Mouse (Mus musculus) hindbrain, embryonic 14.5 days (tissue): ENCODE results near the gene Gmds. TPM values are rescaled to one million over a fixed set of nuclear protein-coding genes. Genes with fewer than 3 reads are reported as not detected.
A peak's percentile ranks its signal among the peaks of the same experiment; 100 is the strongest.

Source experiments
- ATAC-seq: fragments of 200-750 bp; cut with Nextera tagmentation; 2 replicates; pipeline ENCODE4 v1.8.0; 2017; ENCODE audit warnings: moderate number of reproducible peaks, mild to moderate bottlenecking, moderate TSS enrichment, moderate library complexity; ENCODE audit not compliant: low FRiP score
- DNase-seq: peaks from one replicate; pipeline ENCODE4 v3.0.0-alpha.2; 2015; ENCODE audit warnings: low spot score
- H3K27ac ChIP-seq: fragments of 300-500 bp; sonication (generic); 2 replicates; pipeline ENCODE4 v1.5.1; 2014; ENCODE audit warnings: mild to moderate bottlenecking, moderate library complexity
- H3K27me3 ChIP-seq: fragments of 300-500 bp; sonication (generic); 2 replicates; pipeline ENCODE4 v1.6.1; 2014; ENCODE audit warnings: mild to moderate bottlenecking, low read length, mixed read lengths; ENCODE audit not compliant: control insufficient read depth, insufficient read depth
- H3K36me3 ChIP-seq: fragments of 300-500 bp; sonication (generic); replicated peaks from 2 replicates; pipeline ENCODE4 v1.6.1; 2014; ENCODE audit not compliant: control insufficient read depth, insufficient read depth
- H3K4me1 ChIP-seq: fragments of 300-500 bp; sonication (generic); replicated peaks from 2 replicates; pipeline ENCODE4 v1.6.1; 2014; ENCODE audit warnings: antibody characterized with exemption, low read length, mixed read lengths; ENCODE audit not compliant: control insufficient read depth, insufficient read depth
- H3K4me2 ChIP-seq: fragments of 300-500 bp; sonication (generic); replicated peaks from 2 replicates; pipeline ENCODE4 v1.6.1; 2014; ENCODE audit warnings: mild to moderate bottlenecking, moderate library complexity
- H3K4me3 ChIP-seq: fragments of 300-500 bp; sonication (generic); replicated peaks from 2 replicates; pipeline ENCODE4 v1.5.1; 2014; ENCODE audit warnings: mild to moderate bottlenecking, low read length
- H3K9ac ChIP-seq: fragments of 300-500 bp; sonication (generic); 2 replicates; pipeline ENCODE4 v1.6.1; 2014
- H3K9me3 ChIP-seq: fragments of 300-500 bp; sonication (generic); 2 replicates; pipeline ENCODE4 v1.6.1; 2016; ENCODE audit warnings: low read length; ENCODE audit not compliant: control insufficient read depth
- WGBS: fragments of 180-500 bp; shearing (Covaris S2); extraction: QIAGEN DNeasy Blood & Tissue Kit; methylation state at CpG from one replicate; pipeline ENCODE4 v1.1.7; 2014; 5-methylcytosine and 5-hydroxymethylcytosine counted together
- polyA plus RNA-seq: library from polyadenylated mRNA; unstranded; fragments of >200 nt; fragmentation: Nextera tagmentation; extraction: Ambion mirVana; gene quantifications from 2 replicates; pipeline ENCODE4 v1.2.1, GENCODE M21; 2014

The Gmds gene
- polyA plus RNA-seq, 1 experiment from 2014 or later = 39.8 TPM

- Histone ChIP-seq H3K4me2 (peak overlapping the region; percentile 71), H3K9me3 (no peaks in the 10 kb centered on the region), H3K27me3 (peaks cover 93% of the 10 kb centered on the region), H3K4me3 (peak overlapping the region; percentile 38), H3K36me3 (no peaks in the 10 kb centered on the region), H3K9ac (peak overlapping the region; percentile 60), H3K4me1 (peaks cover 14% of the 10 kb centered on the region; the same call in 1 of the 2 replicates), H3K27ac (peak overlapping the region; percentile 78)
- ATAC-seq (peak; percentile 43; the same call in 1 of the 2 replicates), DNase-seq (no peak)
- under 1% methylated on average over 95 of the region's 101 CpGs for WGBS
These were observed 531.4 kb downstream of the Gmds start for GRCm38 (mm10) chr13:31806890-31807735.

GRCm38 (mm10) chr13:31806428-31806832 is 532.1 kb downstream of the Gmds start, which contains the start of gene Foxc1:
TSS of gene Foxc1 (plus strand) at chr13:31806633.
- Histone ChIP-seq H3K4me2 (peak within 1 kb of the TSS; percentile 71), H3K27me3 (peaks cover 93% of the 10 kb centered on the region), H3K36me3 (no peaks in the 10 kb centered on the region), H3K9me3 (no peaks in the 10 kb centered on the region), H3K4me1 (peaks cover 14% of the 10 kb centered on the region; the same call in 1 of the 2 replicates), H3K4me3 (peak within 1 kb of the TSS; percentile 38), H3K9ac (peak within 1 kb of the TSS; percentile 60), H3K27ac (peak within 1 kb of the TSS; percentile 78)
- DNase-seq (peak; percentile 74), ATAC-seq (peak; percentile 80)
- under 1% methylated on average over 40 of the region's 40 CpGs for WGBS

- ATAC-seq = peak; percentile 23; the same call in 1 of the 2 replicates
- Histone ChIP-seq H3K27ac (no peak overlapping the region), H3K9ac (0 out of 2 replicates have a peak overlapping the region, but pooled peaks have one; percentile 8)
These were observed 532.6 kb downstream of the Gmds start for GRCm38 (mm10) chr13:31805831-31806427.

GRCm38 (mm10) chr13:31804571-31804970 is 534.0 kb downstream of the Gmds start:
- WGBS = 1% methylated on average over 7 of the region's 7 CpGs
- no peaks in the 10 kb centered on the region for H3K36me3 ChIP-seq
- peaks cover 96% of the 10 kb centered on the region for H3K27me3 ChIP-seq
- no peak overlapping the region for H3K4me2 ChIP-seq
- DNase-seq = no peak
- H3K9ac ChIP-seq = no peak overlapping the region
- peaks cover 10% of the 10 kb centered on the region; the same call in 1 of the 2 replicates for H3K4me1 ChIP-seq
- H3K27ac ChIP-seq = no peak overlapping the region
- H3K4me3 ChIP-seq = no peak overlapping the region
- no peaks in the 10 kb centered on the region for H3K9me3 ChIP-seq
- ATAC-seq = no peak

More at GRCm38 (mm10) chr13:31805831-31806427, 532.6 kb downstream of the Gmds start:
- Histone ChIP-seq H3K36me3 (no peaks in the 10 kb centered on the region), H3K4me3 (peak overlapping the region; percentile 38), H3K4me1 (peaks cover 11% of the 10 kb centered on the region; the same call in 1 of the 2 replicates), H3K27me3 (peaks cover 95% of the 10 kb centered on the region), H3K4me2 (peak overlapping the region; percentile 71), H3K9me3 (no peaks in the 10 kb centered on the region)
- DNase-seq = no peak
- 1% methylated on average over 34 of the region's 34 CpGs for WGBS

- ATAC-seq = no peak
- Histone ChIP-seq H3K27me3 (peaks cover 99% of the 10 kb centered on the region), H3K4me2 (peak overlapping the region; percentile 15; the same call in 1 of the 2 replicates), H3K9ac (no peak overlapping the region), H3K4me3 (no peak overlapping the region), H3K9me3 (no peaks in the 10 kb centered on the region), H3K4me1 (peaks cover 10% of the 10 kb centered on the region; the same call in 1 of the 2 replicates), H3K27ac (no peak overlapping the region), H3K36me3 (no peaks in the 10 kb centered on the region)
- 1% methylated on average over 31 of the region's 31 CpGs for WGBS
- DNase-seq = no peak
These were observed 535.1 kb downstream of the Gmds start for GRCm38 (mm10) chr13:31803166-31804093.

- ATAC-seq = no peak
- no peak overlapping the region for H3K4me3 ChIP-seq
- no peaks in the 10 kb centered on the region for H3K9me3 ChIP-seq
- no peak overlapping the region for H3K9ac ChIP-seq
- peaks cover 10% of the 10 kb centered on the region; the same call in 1 of the 2 replicates for H3K4me1 ChIP-seq
- no peak overlapping the region for H3K4me2 ChIP-seq
- WGBS = 6% methylated on average over 5 of the region's 5 CpGs
- no peak overlapping the region for H3K27ac ChIP-seq
- peaks cover 95% of the 10 kb centered on the region for H3K27me3 ChIP-seq
- no peak for DNase-seq
- H3K36me3 ChIP-seq = no peaks in the 10 kb centered on the region
These were observed 536.1 kb downstream of the Gmds start for GRCm38 (mm10) chr13:31802447-31802846.

GRCm38 (mm10) chr13:31801703-31802305 is 536.7 kb downstream of the Gmds start:
- H3K36me3 ChIP-seq = no peaks in the 10 kb centered on the region
- H3K4me1 ChIP-seq = peaks cover 7% of the 10 kb centered on the region; the same call in 1 of the 2 replicates
- WGBS = 2% methylated on average over 25 of the region's 25 CpGs
- ATAC-seq (no peak), DNase-seq (no peak)
- peak overlapping the region; percentile 52 for H3K4me2 ChIP-seq
- peak overlapping the region; percentile 20; the same call in 1 of the 2 replicates for H3K4me3 ChIP-seq
- H3K9ac ChIP-seq = no peak overlapping the region
- no peak overlapping the region for H3K27ac ChIP-seq
- H3K9me3 ChIP-seq = no peaks in the 10 kb centered on the region
- peaks cover 88% of the 10 kb centered on the region for H3K27me3 ChIP-seq
